Mouse (Mus musculus) thymus, postnatal 14 days (tissue): ENCODE data around the gene Pglyrp4.
"Not testable (repeated sequence)": the region's sequence is repeated elsewhere in the genome, so short reads cannot be mapped to it uniquely, and the experiment has no call there.

Experiments used
- DNase-seq: peaks from one replicate; pipeline ENCODE4 v3.0.0; 2021

Pglyrp4 gene

GRCm38 (mm10) chr3:90726606-90727005 lies at the start of gene Pglyrp4:
Pglyrp4 (plus strand) TSS chr3:90726906.
- DNase-seq = no peak

- DNase-seq = no peak
These were observed 48.0 kb upstream of the Pglyrp4 start for GRCm38 (mm10) chr3:90678656-90679055.

- DNase-seq = no peak
These were observed 42.8 kb upstream of the Pglyrp4 start for GRCm38 (mm10) chr3:90683929-90684328.

- DNase-seq = no peak
These were observed 39.9 kb upstream of the Pglyrp4 start for GRCm38 (mm10) chr3:90686835-90687234.

- DNase-seq = no peak
These were observed 33.2 kb upstream of the Pglyrp4 start for GRCm38 (mm10) chr3:90693496-90693895.

- no peak for DNase-seq
These were observed 31.1 kb upstream of the Pglyrp4 start, which contains the start of gene S100a9 for GRCm38 (mm10) chr3:90695613-90696012. S100a9 (minus strand) TSS chr3:90695721.

GRCm38 (mm10) chr3:90702244-90702643 lies 24.5 kb upstream of the Pglyrp4 start:
- no peak for DNase-seq

- DNase-seq = peak; percentile 13
These were observed 18.0 kb upstream of the Pglyrp4 start for GRCm38 (mm10) chr3:90708523-90709202.

GRCm38 (mm10) chr3:90709591-90710460 lies 16.9 kb upstream of the Pglyrp4 start:
- peak; percentile 86 for DNase-seq

GRCm38 (mm10) chr3:90749658-90750057 lies 23.0 kb downstream of the Pglyrp4 start:
- DNase-seq = no peak

GRCm38 (mm10) chr3:90777776-90778175 lies 51.1 kb downstream of the Pglyrp4 start, which contains the start of gene Gm5849:
Gm5849 (minus strand) TSS chr3:90777876.
- not testable (repeated sequence) for DNase-seq
